Mouse (Mus musculus) stomach, embryonic 16.5 days (tissue): ENCODE results near the gene Aox1. TPM values are rescaled to one million over a fixed set of nuclear protein-coding genes. Genes with fewer than 3 reads are reported as not detected.

Source experiments
- ATAC-seq: fragments of 200-750 bp; cut with Nextera tagmentation; 2 replicates; pipeline ENCODE4 v1.8.0; 2017; ENCODE audit warnings: moderate number of reproducible peaks, moderate TSS enrichment; ENCODE audit not compliant: insufficient read depth, low FRiP score
- H3K27ac ChIP-seq: fragments of 300-500 bp; sonication (generic); 2 replicates; pipeline ENCODE4 v1.5.1; 2014; ENCODE audit warnings: low read length
- H3K27me3 ChIP-seq: fragments of 300-500 bp; sonication (generic); 2 replicates; pipeline ENCODE4 v1.6.1; 2014; ENCODE audit warnings: low read length, control low read depth, mixed read lengths; ENCODE audit not compliant: control insufficient read depth, insufficient read depth
- H3K36me3 ChIP-seq: fragments of 300-500 bp; sonication (generic); 2 replicates; pipeline ENCODE4 v1.6.1; 2014; ENCODE audit warnings: low read length; ENCODE audit not compliant: control insufficient read depth, insufficient read depth
- H3K4me1 ChIP-seq: fragments of 300-500 bp; sonication (generic); 2 replicates; pipeline ENCODE4 v1.6.1; 2014; ENCODE audit warnings: low read length, control low read depth, mixed read lengths; ENCODE audit not compliant: control insufficient read depth, insufficient read depth
- H3K4me2 ChIP-seq: fragments of 300-500 bp; sonication (generic); 2 replicates; pipeline ENCODE4 v1.6.1; 2014; ENCODE audit warnings: low read depth, low read length, mixed read lengths
- H3K4me3 ChIP-seq: fragments of 300-500 bp; sonication (generic); replicated peaks from 2 replicates; pipeline ENCODE4 v1.5.1; 2014; ENCODE audit warnings: mild to moderate bottlenecking, low read length
- H3K9ac ChIP-seq: fragments of 300-500 bp; sonication (generic); 2 replicates; pipeline ENCODE4 v1.6.1; 2014; ENCODE audit warnings: low read length
- H3K9me3 ChIP-seq: fragments of 300-500 bp; sonication (generic); replicated peaks from 2 replicates; pipeline ENCODE4 v1.6.1; 2016; ENCODE audit warnings: low read length, control low read depth; ENCODE audit not compliant: control insufficient read depth
- WGBS: fragments of 180-500 bp; shearing (Covaris S2); extraction: QIAGEN DNeasy Blood & Tissue Kit; methylation state at CpG from one replicate; pipeline ENCODE4 v1.1.7; 2014; 5-methylcytosine and 5-hydroxymethylcytosine counted together
- polyA plus RNA-seq: library from polyadenylated mRNA; unstranded; fragments of >200 nt; fragmentation: Nextera tagmentation; extraction: Ambion mirVana; gene quantifications from 2 replicates; pipeline ENCODE4 v1.2.1, GENCODE M21; 2015

Gene Aox1
- polyA plus RNA-seq, 1 experiment from 2014 or later, result 0.32 TPM

DNA sequence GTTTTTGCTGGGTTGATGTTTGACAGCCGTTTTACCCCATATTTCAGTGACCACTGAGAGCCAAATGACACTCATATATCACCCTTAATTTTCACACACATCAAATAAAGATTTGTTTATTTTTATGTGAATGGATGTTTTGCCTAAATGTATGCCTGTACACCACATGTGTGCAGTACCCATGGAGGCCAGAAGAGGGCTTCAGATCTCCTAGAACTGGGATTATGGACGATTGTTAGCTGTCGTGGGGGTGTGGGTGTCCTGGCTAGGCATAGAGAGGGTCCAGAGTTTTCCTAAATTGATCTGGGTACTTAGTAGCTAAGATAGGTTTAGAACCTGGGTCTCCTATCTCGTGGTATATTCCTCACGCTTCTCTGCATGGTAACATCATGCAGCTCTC, 110.9 kb downstream of the Aox1 start:
- WGBS, result 85% methylated on average over 5 of the region's 5 CpGs

GRCm38 (mm10) chr1:58144384-58145069, 114.8 kb downstream of the Aox1 start:
- Histone ChIP-seq H3K4me3 (no peak overlapping the region), H3K9me3 (0 out of 2 replicates have a peak, but pooled peaks cover 3% of the 10 kb centered on the region), H3K4me2 (no peak overlapping the region), H3K4me1 (no peaks in the 10 kb centered on the region), H3K27ac (no peak overlapping the region), H3K27me3 (no peaks in the 10 kb centered on the region), H3K36me3 (no peaks in the 10 kb centered on the region), H3K9ac (no peak overlapping the region)
- no peak for ATAC-seq
- WGBS, result 20% methylated on average over 10 of the region's 10 CpGs

More for the DNA sequence above, 110.9 kb downstream of the Aox1 start:
- Histone ChIP-seq H3K9me3 (peaks cover 3% of the 10 kb centered on the region; the same call in 1 of the 2 replicates), H3K36me3 (no peaks in the 10 kb centered on the region), H3K4me3 (no peak overlapping the region), H3K9ac (no peak overlapping the region), H3K27me3 (no peaks in the 10 kb centered on the region), H3K4me2 (no peak overlapping the region), H3K4me1 (no peaks in the 10 kb centered on the region), H3K27ac (no peak overlapping the region)
- no peak for ATAC-seq

DNA sequence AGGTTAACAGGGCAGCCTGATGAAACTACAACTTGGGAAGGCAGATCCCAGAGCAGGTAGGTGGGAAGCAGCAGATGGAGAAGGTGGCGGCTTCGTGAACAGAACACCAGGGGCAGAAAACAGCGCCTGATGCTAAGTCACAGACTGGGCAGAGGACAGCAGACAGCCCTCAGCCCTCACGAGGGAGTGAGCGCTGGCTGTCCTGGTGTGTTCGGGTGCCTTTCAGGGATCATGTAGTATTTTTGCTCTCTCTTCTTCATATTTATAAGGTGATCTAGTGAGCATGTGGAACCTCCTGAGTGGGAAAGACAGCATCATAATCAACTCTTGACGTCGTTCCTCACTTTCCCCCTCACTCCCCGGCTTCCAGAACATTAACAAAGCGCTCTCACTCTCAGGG, 116.3 kb downstream of the Aox1 start:
- Histone ChIP-seq H3K27me3 (no peaks in the 10 kb centered on the region), H3K4me1 (no peaks in the 10 kb centered on the region), H3K4me3 (no peak overlapping the region), H3K9me3 (no peaks in the 10 kb centered on the region), H3K4me2 (no peak overlapping the region), H3K27ac (no peak overlapping the region), H3K36me3 (no peaks in the 10 kb centered on the region), H3K9ac (no peak overlapping the region)
- WGBS, result 85% methylated on average over 10 of the region's 10 CpGs
- ATAC-seq, result no peak

GRCm38 (mm10) chr1:58147776-58148175, 118.0 kb downstream of the Aox1 start:
- no peak overlapping the region for H3K4me2 ChIP-seq
- H3K4me1 ChIP-seq, result no peaks in the 10 kb centered on the region
- no peak overlapping the region for H3K27ac ChIP-seq
- WGBS, result 72% methylated on average over 6 of the region's 6 CpGs
- no peaks in the 10 kb centered on the region for H3K27me3 ChIP-seq
- no peaks in the 10 kb centered on the region for H3K9me3 ChIP-seq
- no peaks in the 10 kb centered on the region for H3K36me3 ChIP-seq
- no peak overlapping the region for H3K9ac ChIP-seq
- no peak overlapping the region for H3K4me3 ChIP-seq
- ATAC-seq, result no peak

DNA sequence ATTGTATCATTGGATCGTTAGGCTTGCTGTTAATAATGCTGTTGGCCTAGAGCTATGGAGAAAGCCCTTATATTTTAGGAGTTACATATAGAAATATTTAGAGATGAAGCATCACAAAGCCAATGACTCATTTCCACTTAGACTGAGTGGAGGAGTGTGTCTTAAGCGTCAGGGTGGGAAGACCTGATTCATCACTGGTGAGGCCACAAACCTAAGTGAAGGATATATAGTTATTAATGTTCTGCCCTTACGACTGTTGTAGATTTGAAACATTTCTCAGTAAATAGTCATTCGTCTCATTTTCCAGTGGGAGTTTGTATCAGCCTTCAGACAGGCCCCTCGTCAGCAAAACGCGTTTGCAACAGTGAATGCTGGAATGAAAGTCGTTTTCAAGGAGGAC, 122.5 kb downstream of the Aox1 start:
- Histone ChIP-seq H3K27me3 (no peaks in the 10 kb centered on the region), H3K4me3 (no peak overlapping the region), H3K4me2 (no peak overlapping the region), H3K9ac (no peak overlapping the region), H3K9me3 (no peaks in the 10 kb centered on the region), H3K4me1 (no peaks in the 10 kb centered on the region), H3K36me3 (no peaks in the 10 kb centered on the region), H3K27ac (no peak overlapping the region)
- 59% methylated on average over 8 of the region's 8 CpGs for WGBS
- no peak for ATAC-seq

Other genes starting within 250 kb of the Aox1 start
- gene Sgo2a, start 34.0 kb upstream of the Aox1 start, polyA plus RNA-seq, result 11.5 and 13.1 TPM in 2 replicates
- gene Kctd18, start 11.0 kb upstream of the Aox1 start, polyA plus RNA-seq, result 14.7 and 14.8 TPM in 2 replicates
- gene Aox3, start 83.2 kb downstream of the Aox1 start, polyA plus RNA-seq, result 0.71 and 1.4 TPM in 2 replicates
- 0.17 and 0.18 TPM in 2 replicates for gene Aox4, start 180.5 kb downstream of the Aox1 start, polyA plus RNA-seq
- gene Aox2, start 248.4 kb downstream of the Aox1 start, polyA plus RNA-seq, result 0.08 and 0.12 TPM in 2 replicates